ENCODE assay signal across 7 mouse cellular contexts in genomic region chr4:71291111-71291740, GRCm38 (mm10).
DNase-seq lines count a peak whose midpoint lies in the region; ATAC-seq and TF ChIP-seq lines count a peak whose summit lies in the region.
"Not testable (repeated sequence)": the region's sequence is repeated elsewhere in the genome, so short reads cannot be mapped to it uniquely, and the experiment has no call there.

No protein-coding gene starts in this region.

- not testable (repeated sequence) for TF ChIP-seq CTCF in liver, embryonic 14.5 days (IDR thresholded peaks at IDR 0.05; ENCODE audit: low read depth)

- not testable (repeated sequence) for H3K4me1 ChIP-seq in heart, embryonic 16.5 days (ENCODE audit: control insufficient read depth, insufficient read depth, low read length); liver, embryonic 14.5 days (replicated peaks; ENCODE audit: control insufficient read depth in 2 of 2, insufficient read depth in 2 of 2, low read length in 1 of 2)

- not testable (repeated sequence) for H3K27ac ChIP-seq in heart, embryonic 16.5 days (ENCODE audit: low read length); liver, embryonic 14.5 days

- H3K27me3 ChIP-seq in heart, embryonic 16.5 days (ENCODE audit: control insufficient read depth, insufficient read depth, low read length); liver, embryonic 14.5 days (ENCODE audit: control insufficient read depth, insufficient read depth, low read length): not testable (repeated sequence)

- WGBS in heart, embryonic 16.5 days = 85% methylated on average over 22 of the region's 22 CpGs
- 58% methylated on average over 22 of the region's 22 CpGs for WGBS in liver, embryonic 14.5 days (ENCODE audit: insufficient replicate concordance)

- H3K4me3 ChIP-seq in heart, embryonic 16.5 days (ENCODE audit: low read length) = peak overlapping the region; percentile 9; the same call in 1 of the 2 replicates
- peak overlapping the region; percentile 38 to 43 for H3K4me3 ChIP-seq in liver, embryonic 14.5 days (ENCODE audit: insufficient read depth in 1 of 2, low read depth in 2 of 2, low read length in 2 of 2)

- peak; percentile 95 for ATAC-seq in common myeloid progenitor, adult 5-6 weeks (replicated peaks; ENCODE audit: low read depth, poor library complexity, severe bottlenecking)
- ATAC-seq in heart, embryonic 16.5 days (replicated peaks; ENCODE audit: extremely low read depth, insufficient read depth, low FRiP score) = not testable (repeated sequence)
- peak; percentile 72; the same call in 1 of the 2 replicates for ATAC-seq in liver, embryonic 14.5 days (ENCODE audit: insufficient read depth)
- ATAC-seq in megakaryocyte, adult 5-6 weeks (ENCODE audit: poor library complexity, severe bottlenecking) = peak; percentile 85

- not testable (repeated sequence) for H3K9me3 ChIP-seq in heart, embryonic 16.5 days (replicated peaks; ENCODE audit: control insufficient read depth, low read length); liver, embryonic 14.5 days (ENCODE audit: control insufficient read depth, low read length)

- H3K4me2 ChIP-seq in heart, embryonic 16.5 days (ENCODE audit: low read depth, low read length) = peak overlapping the region; percentile 1; the same call in 1 of the 2 replicates
- H3K4me2 ChIP-seq in liver, embryonic 14.5 days (ENCODE audit: low read depth) = peak overlapping the region; percentile 47

- DNase-seq in NIH3T3 (ENCODE audit: low read depth) = peak; percentile 21
- DNase-seq in kidney, postnatal 14 days = peak; percentile 29
- peak in 2 of 3 experiments; percentile 9 to 29 for DNase-seq in liver, embryonic 14.5 days (ENCODE audit: low read depth in 3 of 3, low spot score in 3 of 3)
- peak; percentile 25 to 70 for DNase-seq in spleen, postnatal 10 days (ENCODE audit: low spot score in 2 of 2)

- not testable (repeated sequence) for H3K9ac ChIP-seq in heart, embryonic 16.5 days (ENCODE audit: low read length); liver, embryonic 14.5 days (replicated peaks)

- H3K36me3 ChIP-seq in heart, embryonic 16.5 days (ENCODE audit: control insufficient read depth, insufficient read depth); liver, embryonic 14.5 days (replicated peaks; ENCODE audit: control insufficient read depth, insufficient read depth, low read depth): not testable (repeated sequence)

- TF ChIP-seq EP300 in liver, embryonic 14.5 days (IDR thresholded peaks at IDR 0.05; ENCODE audit: low read depth) = not testable (repeated sequence)
